Mouse (Mus musculus): Measurements from ENCODE around the gene Hmbs.
"Not testable (repeated sequence)": the region's sequence is repeated elsewhere in the genome, so short reads cannot be mapped to it uniquely, and the experiment has no call there.

Gene Hmbs

DNA sequence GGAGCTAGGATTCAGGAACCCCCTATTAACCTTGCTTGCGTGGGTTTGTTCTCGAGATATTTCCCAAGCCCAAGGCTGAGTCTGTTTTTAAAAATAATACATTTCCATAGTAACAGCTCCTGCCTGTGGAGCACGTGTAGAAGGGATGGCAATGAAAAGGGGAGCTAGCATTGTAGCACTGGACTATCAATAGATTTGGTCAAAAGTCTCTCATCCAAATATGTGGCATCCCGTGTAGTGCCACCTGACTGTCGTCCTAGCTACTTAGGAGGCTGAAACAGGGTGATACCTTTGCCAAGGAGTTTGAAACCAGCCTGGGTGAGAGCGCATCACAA is 23.3 kb downstream of the Hmbs start:
- no peak for DNase-seq

DNA sequence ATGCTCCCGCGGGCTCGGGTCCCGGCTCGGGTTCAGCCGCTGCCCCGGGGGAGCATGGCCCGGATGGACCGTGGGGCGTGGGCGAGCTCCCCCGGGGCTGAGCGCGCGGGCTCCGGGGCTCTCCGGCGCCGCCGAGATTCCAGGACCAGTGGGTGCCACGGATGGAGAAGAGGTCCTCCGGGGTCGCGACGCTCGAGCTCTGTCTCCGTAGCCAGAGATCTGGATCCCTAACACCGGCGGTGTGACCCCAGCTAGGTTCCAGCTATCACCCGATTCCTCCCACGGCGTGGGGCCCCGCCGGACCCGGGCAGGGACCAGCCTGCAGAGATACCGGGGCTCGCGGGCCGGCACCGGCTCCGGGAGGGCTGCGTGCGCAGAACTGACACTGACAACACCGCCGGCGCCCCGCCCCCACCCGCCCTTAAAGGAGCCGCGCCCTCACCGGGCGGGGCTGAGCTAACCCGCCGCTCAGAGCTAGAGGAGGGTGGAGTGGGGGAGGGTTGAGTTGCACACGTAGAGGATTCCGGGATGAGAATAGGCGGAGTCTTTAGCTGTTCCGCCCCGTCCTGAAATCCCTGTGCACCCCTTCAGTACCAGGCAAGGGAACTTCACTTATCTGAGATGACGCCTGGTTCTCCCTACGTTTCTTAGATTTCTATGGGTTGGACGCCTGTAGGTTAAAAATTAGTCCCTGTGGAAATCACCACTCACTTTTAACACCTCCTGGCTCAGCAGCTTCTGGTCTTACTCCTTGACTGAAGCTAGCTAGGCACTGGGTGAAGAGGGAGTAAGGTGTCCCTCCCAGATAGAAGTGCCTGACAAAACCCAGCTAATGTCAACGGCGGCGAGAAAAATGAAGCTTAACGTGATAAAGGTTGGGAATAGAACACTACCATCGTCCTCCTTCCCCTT is 23.9 kb downstream of the Hmbs start, which contains the start of gene C2cd2l:
TSS of gene C2cd2l (minus strand) at position 399 of the 912 bp plus-strand sequence.
- peak; percentile 97 for DNase-seq

DNA sequence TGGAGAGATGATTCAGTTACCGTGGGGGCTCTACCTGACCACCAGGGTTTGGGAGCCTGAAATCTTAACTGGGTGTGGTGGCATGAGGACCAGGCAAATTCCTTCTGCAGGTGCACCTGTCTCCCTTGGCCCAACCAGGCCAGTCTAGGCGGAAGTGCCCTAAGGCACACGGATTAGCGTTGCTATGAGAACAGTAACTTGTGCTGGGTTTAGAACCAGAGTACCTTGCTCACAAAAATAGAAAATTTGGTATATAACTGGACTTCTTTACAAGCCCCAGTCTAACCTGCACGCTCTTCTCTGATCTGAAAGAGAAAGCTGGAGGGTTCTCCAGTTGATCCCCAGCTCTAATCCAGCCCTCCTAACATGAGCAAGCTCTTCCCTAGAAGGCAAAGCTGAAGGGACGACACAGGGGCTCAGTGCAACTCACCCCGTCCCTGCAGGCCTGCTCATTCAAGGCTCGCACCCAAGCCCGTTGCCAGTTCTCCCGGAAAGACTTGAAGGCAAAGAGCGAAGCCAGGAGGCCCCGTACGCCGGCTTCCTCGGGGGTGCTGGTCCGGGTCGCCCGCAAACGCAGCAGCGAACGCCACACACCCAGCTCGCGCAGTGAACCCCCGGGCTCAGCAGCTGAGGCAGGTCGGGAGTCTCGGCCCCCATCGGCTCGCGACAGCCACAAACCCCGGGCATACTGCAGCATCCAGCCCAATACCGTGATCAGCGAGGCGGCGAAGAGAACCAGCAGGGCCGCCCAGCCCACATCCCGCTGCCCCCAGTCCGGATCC is 24.7 kb downstream of the Hmbs start:
- peak; percentile 37 for DNase-seq

DNA sequence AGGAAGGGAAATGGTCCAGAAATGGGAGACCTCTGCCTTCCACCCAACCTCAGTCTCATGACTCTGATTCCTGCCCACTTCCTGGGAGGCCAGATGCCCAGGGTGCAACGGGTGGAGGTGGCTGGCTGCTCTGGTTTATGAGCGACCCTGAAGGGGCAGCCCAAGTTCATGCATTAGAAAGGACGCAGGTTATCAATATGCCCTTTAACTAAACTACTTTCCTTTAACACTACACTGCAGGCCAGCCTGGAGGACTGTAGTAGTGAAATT is 25.3 kb downstream of the Hmbs start:
- no peak for DNase-seq

- DNase-seq, result peak; percentile 69
Measured at GRCm38 (mm10) chr9:44318076-44318825, 25.8 kb downstream of the Hmbs start.

DNA sequence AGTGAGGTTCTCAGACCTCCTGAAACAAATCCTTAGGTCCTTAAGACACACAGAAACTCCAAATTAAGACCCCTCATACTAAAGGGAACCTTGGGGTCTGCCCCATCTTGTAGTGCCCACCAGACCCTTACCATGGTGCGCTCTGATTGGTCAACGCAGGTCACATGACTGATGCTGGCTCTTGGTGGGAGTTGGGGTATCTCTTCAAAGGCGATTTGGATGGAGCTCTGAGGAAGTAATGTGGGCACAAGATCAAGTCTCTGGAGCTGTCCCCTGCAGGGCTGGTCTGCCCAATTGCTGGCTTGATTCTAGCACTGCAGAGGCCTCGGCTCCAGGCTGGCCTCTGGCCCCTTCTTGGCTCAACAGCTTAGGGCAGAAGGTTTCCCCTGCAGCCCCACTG is 26.6 kb downstream of the Hmbs start:
- DNase-seq, result no peak

- DNase-seq, result no peak
Measured at GRCm38 (mm10) chr9:44314910-44315309, 29.1 kb downstream of the Hmbs start.

DNA sequence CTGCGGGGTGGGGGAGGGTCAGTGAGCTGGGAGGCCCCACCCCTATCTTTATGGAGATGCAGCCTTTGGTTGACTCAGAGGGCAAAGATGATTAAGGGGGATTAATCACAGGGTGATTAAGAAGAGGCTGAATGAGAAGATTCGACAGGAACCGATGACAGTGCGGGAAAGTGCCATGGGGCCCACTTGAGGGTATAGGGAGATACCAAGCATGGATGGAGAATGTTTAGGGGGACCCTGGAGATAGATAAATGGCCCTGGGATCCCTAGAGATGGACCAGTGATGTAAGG is 29.8 kb downstream of the Hmbs start:
- DNase-seq, result peak; percentile 74

DNA sequence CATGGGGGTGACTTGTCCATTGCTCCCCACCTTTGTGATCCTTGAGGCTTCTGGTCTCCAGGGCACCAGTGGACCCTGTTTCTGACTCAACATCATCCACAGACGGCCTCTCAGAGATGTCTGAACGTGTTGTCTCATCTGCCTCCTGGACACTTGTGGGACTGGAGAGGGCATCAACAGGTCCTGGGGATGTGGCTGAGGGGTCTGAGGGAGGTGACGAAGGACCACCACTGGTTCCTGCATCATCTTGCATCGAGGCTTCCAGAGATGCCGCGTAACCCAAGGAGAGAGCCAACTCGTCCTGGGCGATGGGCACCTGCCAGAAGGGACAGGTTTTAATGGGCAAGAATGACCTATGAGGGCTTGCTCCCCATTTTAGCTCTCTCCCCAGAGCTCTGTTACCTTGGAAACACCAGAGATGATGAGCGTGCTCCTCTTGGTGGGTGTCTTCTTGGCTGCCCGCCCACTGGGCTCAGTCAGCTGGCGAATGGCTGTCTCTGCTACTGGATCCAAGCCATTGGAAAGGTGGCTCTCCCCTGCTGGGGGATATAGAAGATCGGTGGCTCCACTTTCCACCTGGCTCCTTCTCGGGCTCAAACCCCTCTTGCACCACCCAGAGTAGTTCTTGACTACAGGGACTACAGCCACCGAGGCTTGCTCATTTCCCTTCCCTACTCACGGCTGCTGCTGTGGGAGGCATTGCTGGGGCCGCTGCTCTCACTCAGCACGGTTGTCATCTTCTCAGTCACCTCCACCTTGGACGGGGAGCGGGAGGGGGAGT is 30.4 kb downstream of the Hmbs start:
- DNase-seq, result no peak

- no peak for DNase-seq
Measured at GRCm38 (mm10) chr9:44311136-44312134, 32.6 kb downstream of the Hmbs start.

DNA sequence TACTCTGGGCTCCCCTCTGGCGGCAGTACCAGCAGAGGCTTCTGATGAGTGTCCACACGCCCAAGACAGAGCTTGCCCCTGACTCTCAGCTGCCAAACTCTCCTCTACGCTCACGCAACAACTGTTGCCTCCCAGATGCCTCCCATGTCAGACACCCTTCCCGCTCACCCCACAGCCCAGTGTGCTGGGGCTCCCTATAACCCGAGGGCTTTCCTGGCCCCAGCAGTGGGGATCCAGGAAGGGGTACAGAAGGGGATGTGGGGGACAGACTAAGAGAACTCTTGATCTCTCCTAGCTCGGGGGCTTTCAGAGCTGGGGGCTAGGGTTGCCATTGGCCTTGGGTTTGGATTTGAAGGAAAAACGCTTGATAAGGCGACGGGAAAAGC is 33.3 kb downstream of the Hmbs start:
- no peak for DNase-seq

DNA sequence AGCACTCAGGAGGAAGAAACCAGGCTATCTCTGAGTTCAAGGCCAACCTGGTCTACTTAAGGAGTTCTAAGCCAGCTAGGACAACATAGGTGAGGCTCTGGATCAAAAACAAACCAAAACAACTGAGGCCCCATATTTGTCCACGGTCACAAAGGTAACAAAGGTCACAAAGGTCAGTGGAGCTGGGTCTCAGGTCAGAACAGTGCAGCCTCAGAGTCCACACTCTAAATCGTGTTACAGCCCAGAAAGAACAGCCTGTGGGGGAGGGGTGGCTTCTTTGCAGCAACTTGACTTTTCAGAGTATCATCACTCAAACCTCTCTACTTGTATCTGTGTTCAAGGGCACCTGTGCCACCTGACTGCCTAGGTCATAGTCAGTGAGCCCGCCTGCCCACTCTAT is 34.3 kb downstream of the Hmbs start:
- no peak for DNase-seq

GRCm38 (mm10) chr9:44307248-44307647 is 36.8 kb downstream of the Hmbs start:
- DNase-seq, result no peak

GRCm38 (mm10) chr9:44306532-44306931 is 37.5 kb downstream of the Hmbs start:
- DNase-seq, result no peak

GRCm38 (mm10) chr9:44305466-44306079 is 38.5 kb downstream of the Hmbs start, which contains the start of gene Hinfp:
Gene Hinfp (minus strand): TSS chr9:44305671.
- peak; percentile 100 for DNase-seq

GRCm38 (mm10) chr9:44300001-44300400 is 44.0 kb downstream of the Hmbs start:
- DNase-seq, result not testable (repeated sequence)

- peak; percentile 67 for DNase-seq
Measured at GRCm38 (mm10) chr9:44292490-44292889, 51.5 kb downstream of the Hmbs start.

GRCm38 (mm10) chr9:44288959-44289291 is 55.1 kb downstream of the Hmbs start:
- DNase-seq, result peak; percentile 49

GRCm38 (mm10) chr9:44288076-44288958 is 55.7 kb downstream of the Hmbs start, which contains the start of gene Abcg4:
Gene Abcg4 (minus strand): TSS chr9:44288615.
- peak; percentile 69 for DNase-seq

Measured in retina, postnatal 1 day (tissue).